In the genomic region with DNA sequence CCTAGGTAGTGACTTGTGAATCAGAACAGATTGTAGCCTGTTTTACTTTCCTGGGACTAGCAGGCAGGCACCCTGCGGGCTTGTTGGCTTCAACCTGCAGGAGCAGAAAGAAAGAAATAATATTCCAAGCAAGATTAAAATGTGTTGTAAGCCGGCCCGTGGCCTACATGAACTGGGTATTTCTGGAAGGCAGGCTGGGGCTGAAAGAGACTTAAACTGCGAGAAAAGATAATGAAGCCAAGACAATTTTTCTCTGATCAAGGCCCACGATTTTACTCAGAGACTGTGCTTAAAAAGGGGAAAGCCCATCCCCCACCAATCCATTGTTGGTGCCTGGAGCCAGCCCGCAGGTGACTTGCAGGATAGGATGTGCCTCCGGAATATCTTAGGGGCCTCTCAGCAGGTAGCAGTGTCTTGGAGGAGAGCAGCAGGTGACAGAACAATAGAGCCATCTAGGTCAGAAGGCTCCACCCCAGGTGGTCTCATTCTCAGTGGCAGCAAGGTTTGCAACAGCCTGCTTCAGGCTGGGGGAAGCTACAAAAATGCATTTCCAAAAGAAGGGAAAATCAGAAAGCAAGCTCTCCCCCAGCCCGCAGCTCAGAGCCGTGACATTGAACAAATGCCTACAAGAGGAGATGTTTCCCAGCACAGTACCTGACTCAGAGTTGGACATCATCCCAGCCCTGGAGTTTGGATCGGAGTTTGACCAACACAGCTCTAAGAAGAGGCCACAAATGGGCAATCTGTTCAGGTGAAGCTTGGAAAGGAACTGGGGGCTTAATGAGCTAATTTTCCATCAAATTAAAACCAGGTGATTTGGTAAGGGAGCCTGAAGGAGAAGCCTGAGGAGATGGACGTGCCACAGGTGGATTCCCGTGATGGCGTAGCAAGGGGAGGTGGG, we compare ENCODE assay signal across 15 mouse cellular contexts.
DNase-seq lines count a peak whose midpoint lies in the region; ATAC-seq lines count a peak whose summit lies in the region.
"Had no signal": no experiment of that assay in that cellular context is flagged by ENCODE, and none has a peak within 500 bp of the region (broad histone marks: within the 10 kb centered on the region; RNA-seq: fewer than 3 reads in every experiment).

No protein-coding gene starts in this region.

- H3K36me3 ChIP-seq in hindbrain, embryonic 16.5 days (ENCODE audit: control insufficient read depth, insufficient read depth, low read length): no peaks in the 10 kb centered on the region
- no peaks in the 10 kb centered on the region for H3K36me3 ChIP-seq in hindbrain, embryonic 13.5 days
- H3K36me3 ChIP-seq in midbrain, embryonic 14.5 days (ENCODE audit: control insufficient read depth, insufficient read depth, low read length): no peaks in the 10 kb centered on the region
- H3K36me3 ChIP-seq: limb, embryonic 15.5 days had no signal

- H3K9me3 ChIP-seq in hindbrain, embryonic 16.5 days (ENCODE audit: control insufficient read depth, low read length): no peaks in the 10 kb centered on the region
- no peaks in the 10 kb centered on the region for H3K9me3 ChIP-seq in hindbrain, embryonic 13.5 days
- no peaks in the 10 kb centered on the region for H3K9me3 ChIP-seq in midbrain, embryonic 14.5 days (ENCODE audit: control insufficient read depth, low read length)
- H3K9me3 ChIP-seq: limb, embryonic 15.5 days had no signal

- intact Hi-C loops in heart, postnatal 14 days (cut with DNase I): no loop called here

- ATAC-seq in hindbrain, embryonic 16.5 days: no peak
- ATAC-seq in hindbrain, embryonic 13.5 days (ENCODE audit: low FRiP score): no peak
- ATAC-seq in midbrain, embryonic 14.5 days (ENCODE audit: low FRiP score, low TSS enrichment): no peak
- ATAC-seq: CD4-positive, CD25-positive, alpha-beta regulatory T cell, adult 4 months; intestine, embryonic 16.5 days had no signal

- H3K4me3 ChIP-seq in hindbrain, embryonic 16.5 days (ENCODE audit: low read length): no peak overlapping the region
- no peak overlapping the region for H3K4me3 ChIP-seq in hindbrain, embryonic 13.5 days
- H3K4me3 ChIP-seq in midbrain, embryonic 14.5 days (replicated peaks; ENCODE audit: low read depth, low read length): no peak overlapping the region
- H3K4me3 ChIP-seq: limb, embryonic 15.5 days; megakaryocyte, embryonic 14.5 days had no signal

- 35% methylated on average over 13 of the region's 13 CpGs for WGBS in hindbrain, embryonic 16.5 days
- WGBS in hindbrain, embryonic 13.5 days: 36% methylated on average over 13 of the region's 13 CpGs
- WGBS in midbrain, embryonic 14.5 days: 32% methylated on average over 13 of the region's 13 CpGs

- H3K9ac ChIP-seq in hindbrain, embryonic 16.5 days (ENCODE audit: low read depth, low read length): no peak overlapping the region
- no peak overlapping the region for H3K9ac ChIP-seq in hindbrain, embryonic 13.5 days
- no peak overlapping the region for H3K9ac ChIP-seq in midbrain, embryonic 14.5 days (replicated peaks; ENCODE audit: low read length)
- H3K9ac ChIP-seq: limb, embryonic 15.5 days; lung, embryonic 14.5 days had no signal

- peak; percentile 48 for DNase-seq in WW6 (ENCODE audit: low read depth, low spot score)
- peak; percentile 87 for DNase-seq in cerebellum, adult 9-10 months
- no peak for DNase-seq in midbrain, embryonic 14.5 days
- DNase-seq in thymus, postnatal 0 days (ENCODE audit: low spot score): no peak
- DNase-seq in adrenal gland, adult 8-10 months: no peak
- DNase-seq in heart, postnatal 14 days: no peak
- DNase-seq: kidney, postnatal 25 days; lung, embryonic 14.5 days; spleen, adult 18-20 months had no signal

- H3K27me3 ChIP-seq in hindbrain, embryonic 16.5 days (replicated peaks; ENCODE audit: control insufficient read depth, insufficient read depth, low read length): no peaks in the 10 kb centered on the region
- no peaks in the 10 kb centered on the region for H3K27me3 ChIP-seq in hindbrain, embryonic 13.5 days
- H3K27me3 ChIP-seq in midbrain, embryonic 14.5 days (ENCODE audit: control insufficient read depth, insufficient read depth, low read length): no peaks in the 10 kb centered on the region
- H3K27me3 ChIP-seq: limb, embryonic 15.5 days; megakaryocyte, embryonic 14.5 days had no signal

- 0 out of 2 replicates have a peak overlapping the region, but pooled peaks have one; percentile 17 for H3K27ac ChIP-seq in hindbrain, embryonic 16.5 days (ENCODE audit: low read depth, low read length)
- H3K27ac ChIP-seq in hindbrain, embryonic 13.5 days: no peak overlapping the region
- 0 out of 2 replicates have a peak overlapping the region, but pooled peaks have one; percentile 20 for H3K27ac ChIP-seq in midbrain, embryonic 14.5 days (replicated peaks; ENCODE audit: low read depth, low read length)
- H3K27ac ChIP-seq: limb, embryonic 15.5 days had no signal

- no peak overlapping the region for H3K4me2 ChIP-seq in hindbrain, embryonic 16.5 days (ENCODE audit: low read length)
- H3K4me2 ChIP-seq in hindbrain, embryonic 13.5 days: no peak overlapping the region
- H3K4me2 ChIP-seq in midbrain, embryonic 14.5 days (ENCODE audit: low read length): no peak overlapping the region
- H3K4me2 ChIP-seq: limb, embryonic 15.5 days; lung, embryonic 14.5 days had no signal

- peaks cover 4% of the 10 kb centered on the region; the same call in 1 of the 2 replicates for H3K4me1 ChIP-seq in hindbrain, embryonic 16.5 days (ENCODE audit: control insufficient read depth, insufficient read depth, low read depth, low read length)
- H3K4me1 ChIP-seq in hindbrain, embryonic 13.5 days (replicated peaks): peaks cover 7% of the 10 kb centered on the region; the same call in 1 of the 2 replicates
- H3K4me1 ChIP-seq in midbrain, embryonic 14.5 days (ENCODE audit: control insufficient read depth, insufficient read depth, low read length): no peaks in the 10 kb centered on the region
- H3K4me1 ChIP-seq: megakaryocyte, embryonic 14.5 days had no signal

Comparison
In these comparisons a context has a peak if more than half of its experiments do, and no peak if none do; other contexts are left out.
1. DNase-seq: peak in WW6 (single experiment) and cerebellum, adult 9-10 months (single experiment); none in midbrain, embryonic 14.5 days (single experiment), thymus, postnatal 0 days (single experiment), adrenal gland, adult 8-10 months (single experiment) and heart, postnatal 14 days (0 of 2).